Mouse (Mus musculus): Measurements from ENCODE around the gene Zswim2. TPM values are rescaled to one million over a fixed set of nuclear protein-coding genes. Genes with fewer than 3 reads are reported as not detected.

Zswim2 gene
- total RNA-seq, 1 experiment: 0.22 TPM

DNA sequence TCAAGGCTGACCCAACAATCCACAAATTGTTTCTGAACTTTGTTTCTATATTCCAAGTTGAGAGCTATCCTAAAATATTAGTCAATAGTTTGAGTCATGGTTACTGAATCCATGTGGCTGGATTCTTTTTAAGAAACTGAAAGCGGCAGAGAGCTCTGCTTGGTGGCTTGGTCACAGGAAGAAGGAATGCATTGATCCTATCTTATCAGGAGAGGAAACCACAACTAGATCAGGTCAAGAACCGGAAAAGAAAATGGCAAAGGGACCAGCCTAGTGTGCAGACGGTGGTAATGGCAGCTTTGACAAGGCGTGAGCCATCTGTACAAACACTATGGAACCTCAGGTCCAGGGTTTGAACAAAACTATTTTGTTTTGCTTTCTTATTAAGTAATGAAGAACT, 764 bp upstream of the Zswim2 start:
- H3K4me3 ChIP-seq (ENCODE audit: insufficient read depth in 1 of 2, low read depth in 1 of 2, low read length in 2 of 2, poor library complexity in 1 of 2, severe bottlenecking in 1 of 2): no peak overlapping the region
- H3K9ac ChIP-seq (ENCODE audit: insufficient read depth, low read depth, low read length, poor library complexity, severe bottlenecking): no peak overlapping the region
- H3K4me1 ChIP-seq (ENCODE audit: control insufficient read depth in 2 of 2, insufficient read depth in 2 of 2, low read length in 2 of 2, poor library complexity in 1 of 2): no peaks in the 10 kb centered on the region
- in situ Hi-C loops (cut with MboI; ENCODE audit: low sequenced_read_pairs in 2 of 2, unreplicated experiment in 2 of 2): no loop called here
- no peaks in the 10 kb centered on the region for H3K9me3 ChIP-seq (ENCODE audit: control insufficient read depth, insufficient read depth, low read depth, low read length)
- no peak for DNase-seq (ENCODE audit: low read depth, low spot score)
- no peak for TF ChIP-seq HCFC1 (IDR thresholded peaks at IDR 0.05; ENCODE audit: borderline replicate concordance, insufficient read depth, low read length)
- TF ChIP-seq CHD2 (IDR thresholded peaks at IDR 0.05; ENCODE audit: low read depth, low read length): no peak
- TF ChIP-seq ZNF384 (IDR thresholded peaks at IDR 0.05; ENCODE audit: low read depth, low read length): no peak
- no peak for TF ChIP-seq MAFK (IDR thresholded peaks at IDR 0.05; ENCODE audit: insufficient read depth, low read depth, low read length)
- no peak for TF ChIP-seq ZC3H11A (IDR thresholded peaks at IDR 0.05; ENCODE audit: borderline replicate concordance, low read depth, low read length)
- no peak overlapping the region for H3K27ac ChIP-seq (ENCODE audit: insufficient read depth, low read depth, low read length, poor library complexity, severe bottlenecking)
- H3K36me3 ChIP-seq (ENCODE audit: control insufficient read depth, insufficient read depth, low read length, poor library complexity, severe bottlenecking): no peaks in the 10 kb centered on the region

DNA sequence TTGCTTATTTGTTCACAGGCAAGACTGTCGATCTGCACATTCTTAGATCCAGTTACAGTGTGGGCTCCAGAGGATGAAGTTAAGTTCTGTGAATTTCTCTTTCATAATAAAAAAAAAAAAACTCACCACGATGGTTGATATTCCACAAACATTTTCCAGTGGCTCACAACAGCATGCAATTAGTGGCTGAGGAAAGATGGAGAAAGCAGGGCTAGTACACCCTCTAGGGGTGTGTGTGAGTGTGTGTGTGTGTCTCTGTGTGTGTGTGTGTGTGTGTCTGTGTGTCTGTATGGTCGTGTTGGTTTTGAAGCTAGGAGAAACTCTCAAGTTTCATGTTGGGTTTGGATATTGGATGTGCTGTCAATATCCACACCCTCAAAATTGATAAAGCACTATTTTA, 350 bp upstream of the Zswim2 start:
- in situ Hi-C loops (cut with MboI; ENCODE audit: low sequenced_read_pairs in 2 of 2, unreplicated experiment in 2 of 2): no loop called here

DNA sequence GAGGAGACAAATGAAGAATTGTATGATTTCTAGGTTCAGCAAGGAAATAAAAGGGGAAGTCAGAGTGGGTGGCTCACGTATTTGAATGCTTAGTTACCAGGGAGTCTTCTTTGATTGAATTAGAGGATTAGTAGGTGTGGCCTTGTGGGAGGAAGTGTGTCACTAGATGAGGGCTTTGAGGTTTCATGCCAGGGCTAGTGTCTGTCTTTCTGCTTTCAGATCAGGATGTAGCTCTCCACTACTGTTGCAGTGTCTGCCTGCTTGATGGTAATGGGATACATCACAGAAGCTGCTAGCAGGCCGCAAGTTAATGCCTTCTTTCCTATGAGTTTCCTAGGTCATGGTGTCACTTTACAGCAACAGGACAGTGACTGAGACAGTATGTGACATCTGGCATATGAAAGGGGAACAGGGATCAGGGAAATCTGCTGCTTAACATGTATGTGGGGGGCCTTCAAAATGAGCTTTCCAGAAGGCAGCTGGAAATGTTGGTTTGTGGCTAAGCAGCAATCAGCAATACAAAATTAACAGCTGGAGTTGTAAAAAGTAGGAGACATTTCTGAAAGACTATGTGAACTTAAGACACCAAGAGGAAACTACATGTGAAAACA, 11.4 kb downstream of the Zswim2 start:
- Histone ChIP-seq H3K4me1 (ENCODE audit: control insufficient read depth in 2 of 2, insufficient read depth in 2 of 2, low read length in 2 of 2, poor library complexity in 1 of 2) (no peaks in the 10 kb centered on the region), H3K4me3 (ENCODE audit: insufficient read depth in 1 of 2, low read depth in 1 of 2, low read length in 2 of 2, poor library complexity in 1 of 2, severe bottlenecking in 1 of 2) (no peak overlapping the region), H3K36me3 (ENCODE audit: control insufficient read depth, insufficient read depth, low read length, poor library complexity, severe bottlenecking) (no peaks in the 10 kb centered on the region), H3K27ac (ENCODE audit: insufficient read depth, low read depth, low read length, poor library complexity, severe bottlenecking) (no peak overlapping the region), H3K9ac (ENCODE audit: insufficient read depth, low read depth, low read length, poor library complexity, severe bottlenecking) (no peak overlapping the region), H3K9me3 (ENCODE audit: control insufficient read depth, insufficient read depth, low read depth, low read length) (no peaks in the 10 kb centered on the region)
- in situ Hi-C loops (cut with MboI; ENCODE audit: low sequenced_read_pairs in 2 of 2, unreplicated experiment in 2 of 2): no loop called here
- no peak for DNase-seq (ENCODE audit: low read depth, low spot score)
- TF ChIP-seq ZNF384 (IDR thresholded peaks at IDR 0.05; ENCODE audit: low read depth, low read length) (no peak), CHD2 (IDR thresholded peaks at IDR 0.05; ENCODE audit: low read depth, low read length) (no peak), ZC3H11A (IDR thresholded peaks at IDR 0.05; ENCODE audit: borderline replicate concordance, low read depth, low read length) (no peak), HCFC1 (IDR thresholded peaks at IDR 0.05; ENCODE audit: borderline replicate concordance, insufficient read depth, low read length) (no peak), MAFK (IDR thresholded peaks at IDR 0.05; ENCODE audit: insufficient read depth, low read depth, low read length) (no peak)

More for the DNA sequence above, 350 bp upstream of the Zswim2 start:
- Histone ChIP-seq H3K36me3 (ENCODE audit: control insufficient read depth, insufficient read depth, low read length, poor library complexity, severe bottlenecking) (no peaks in the 10 kb centered on the region), H3K4me3 (ENCODE audit: insufficient read depth in 1 of 2, low read depth in 1 of 2, low read length in 2 of 2, poor library complexity in 1 of 2, severe bottlenecking in 1 of 2) (no peak overlapping the region), H3K9me3 (ENCODE audit: control insufficient read depth, insufficient read depth, low read depth, low read length) (no peaks in the 10 kb centered on the region), H3K27ac (ENCODE audit: insufficient read depth, low read depth, low read length, poor library complexity, severe bottlenecking) (no peak overlapping the region), H3K9ac (ENCODE audit: insufficient read depth, low read depth, low read length, poor library complexity, severe bottlenecking) (no peak overlapping the region), H3K4me1 (ENCODE audit: control insufficient read depth in 2 of 2, insufficient read depth in 2 of 2, low read length in 2 of 2, poor library complexity in 1 of 2) (no peaks in the 10 kb centered on the region)
- TF ChIP-seq HCFC1 (IDR thresholded peaks at IDR 0.05; ENCODE audit: borderline replicate concordance, insufficient read depth, low read length) (no peak), ZC3H11A (IDR thresholded peaks at IDR 0.05; ENCODE audit: borderline replicate concordance, low read depth, low read length) (no peak), ZNF384 (IDR thresholded peaks at IDR 0.05; ENCODE audit: low read depth, low read length) (no peak), MAFK (IDR thresholded peaks at IDR 0.05; ENCODE audit: insufficient read depth, low read depth, low read length) (no peak), CHD2 (IDR thresholded peaks at IDR 0.05; ENCODE audit: low read depth, low read length) (no peak)
- DNase-seq (ENCODE audit: low read depth, low spot score): no peak

DNA sequence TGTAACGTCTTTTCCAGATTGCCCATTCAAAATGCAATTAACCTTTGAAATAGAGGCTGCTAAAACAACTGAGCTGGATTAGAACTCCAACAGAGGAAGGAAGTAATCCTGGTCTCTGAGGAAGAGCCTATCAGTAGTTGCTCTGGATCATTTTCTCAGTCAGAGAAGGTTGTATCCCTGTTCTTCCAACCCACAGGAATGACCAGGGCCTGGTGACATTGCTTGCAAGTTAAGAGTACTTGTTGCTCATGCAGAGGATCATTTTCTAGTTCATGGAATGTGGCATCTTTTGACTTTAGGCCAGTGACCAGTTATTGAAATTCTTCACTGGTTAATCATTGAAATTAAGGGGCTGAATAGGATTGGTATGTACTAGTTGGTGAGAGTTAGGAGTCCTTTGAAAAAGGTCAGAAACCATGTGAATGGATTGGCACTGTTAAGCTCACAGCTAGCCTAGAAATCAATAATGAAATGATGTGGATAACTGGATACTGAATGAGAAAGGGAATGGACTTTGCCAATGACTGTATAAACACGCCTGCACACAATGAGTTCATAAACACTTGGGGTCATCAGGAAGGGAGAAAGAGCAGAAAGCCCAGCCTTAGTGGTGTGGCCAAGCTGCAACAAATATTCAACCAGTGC, 39.0 kb downstream of the Zswim2 start:
- H3K9ac ChIP-seq (ENCODE audit: insufficient read depth, low read depth, low read length, poor library complexity, severe bottlenecking): no peak overlapping the region
- H3K9me3 ChIP-seq (ENCODE audit: control insufficient read depth, insufficient read depth, low read depth, low read length): no peaks in the 10 kb centered on the region
- DNase-seq (ENCODE audit: low read depth, low spot score): no peak
- no peak overlapping the region for H3K4me3 ChIP-seq (ENCODE audit: insufficient read depth in 1 of 2, low read depth in 1 of 2, low read length in 2 of 2, poor library complexity in 1 of 2, severe bottlenecking in 1 of 2)
- TF ChIP-seq CHD2 (IDR thresholded peaks at IDR 0.05; ENCODE audit: low read depth, low read length) (no peak), HCFC1 (IDR thresholded peaks at IDR 0.05; ENCODE audit: borderline replicate concordance, insufficient read depth, low read length) (no peak), MAFK (IDR thresholded peaks at IDR 0.05; ENCODE audit: insufficient read depth, low read depth, low read length) (no peak), ZNF384 (IDR thresholded peaks at IDR 0.05; ENCODE audit: low read depth, low read length) (no peak), ZC3H11A (IDR thresholded peaks at IDR 0.05; ENCODE audit: borderline replicate concordance, low read depth, low read length) (no peak)
- no peak overlapping the region for H3K27ac ChIP-seq (ENCODE audit: insufficient read depth, low read depth, low read length, poor library complexity, severe bottlenecking)
- in situ Hi-C loops (cut with MboI; ENCODE audit: low sequenced_read_pairs in 2 of 2, unreplicated experiment in 2 of 2): no loop called here
- no peaks in the 10 kb centered on the region for H3K4me1 ChIP-seq (ENCODE audit: control insufficient read depth in 2 of 2, insufficient read depth in 2 of 2, low read length in 2 of 2, poor library complexity in 1 of 2)
- no peaks in the 10 kb centered on the region for H3K36me3 ChIP-seq (ENCODE audit: control insufficient read depth, insufficient read depth, low read length, poor library complexity, severe bottlenecking)

All from ES-E14 (cell line).